Mouse (Mus musculus) neural tube, embryonic 10.5 days (tissue): ENCODE measurements around the gene Fgd2.
"Not testable (repeated sequence)": the region's sequence is repeated elsewhere in the genome, so short reads cannot be mapped to it uniquely, and the experiment has no call there.

Experiments used
- DNase-seq: peaks from one replicate; pipeline ENCODE4 v3.0.0-alpha.2; 2017; ENCODE audit warnings: low spot score; ENCODE audit errors: extremely low spot score

The Fgd2 gene

DNA sequence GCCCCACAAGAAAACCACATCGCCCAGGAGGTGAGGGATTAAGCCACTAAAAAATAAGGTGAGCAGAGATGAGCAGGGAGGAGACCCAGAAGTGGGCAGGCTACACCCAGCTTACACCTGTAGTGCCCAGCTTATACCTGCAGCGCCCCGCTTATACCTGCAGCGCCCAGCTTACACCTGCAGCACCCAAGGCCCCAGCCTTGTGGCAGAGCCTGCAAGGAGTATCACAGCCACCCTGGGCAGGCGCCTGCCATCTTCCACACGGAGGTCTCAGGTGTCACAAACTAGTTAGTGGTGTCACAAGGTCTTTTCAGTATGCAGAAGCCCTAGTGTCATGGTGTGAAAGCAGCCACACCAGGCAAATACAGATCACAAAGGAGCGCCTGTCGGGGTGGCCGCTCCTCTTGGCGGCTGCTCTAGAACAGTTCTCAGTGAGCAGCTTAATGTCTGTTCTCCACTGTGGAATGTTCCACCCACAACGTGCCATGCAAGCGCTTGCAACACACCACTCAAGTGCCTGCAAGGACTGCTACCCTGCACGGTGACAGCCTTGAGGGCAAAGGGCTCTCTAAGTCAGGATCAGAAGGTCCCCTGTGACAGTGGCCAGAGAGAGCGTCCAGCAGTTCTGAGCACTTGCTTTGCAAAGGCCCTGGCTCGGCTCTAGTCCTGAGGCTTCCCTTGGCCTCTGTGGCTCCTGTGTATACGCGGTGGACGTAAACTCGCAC lies 24.3 kb upstream of the Fgd2 start:
- DNase-seq: no peak

DNA sequence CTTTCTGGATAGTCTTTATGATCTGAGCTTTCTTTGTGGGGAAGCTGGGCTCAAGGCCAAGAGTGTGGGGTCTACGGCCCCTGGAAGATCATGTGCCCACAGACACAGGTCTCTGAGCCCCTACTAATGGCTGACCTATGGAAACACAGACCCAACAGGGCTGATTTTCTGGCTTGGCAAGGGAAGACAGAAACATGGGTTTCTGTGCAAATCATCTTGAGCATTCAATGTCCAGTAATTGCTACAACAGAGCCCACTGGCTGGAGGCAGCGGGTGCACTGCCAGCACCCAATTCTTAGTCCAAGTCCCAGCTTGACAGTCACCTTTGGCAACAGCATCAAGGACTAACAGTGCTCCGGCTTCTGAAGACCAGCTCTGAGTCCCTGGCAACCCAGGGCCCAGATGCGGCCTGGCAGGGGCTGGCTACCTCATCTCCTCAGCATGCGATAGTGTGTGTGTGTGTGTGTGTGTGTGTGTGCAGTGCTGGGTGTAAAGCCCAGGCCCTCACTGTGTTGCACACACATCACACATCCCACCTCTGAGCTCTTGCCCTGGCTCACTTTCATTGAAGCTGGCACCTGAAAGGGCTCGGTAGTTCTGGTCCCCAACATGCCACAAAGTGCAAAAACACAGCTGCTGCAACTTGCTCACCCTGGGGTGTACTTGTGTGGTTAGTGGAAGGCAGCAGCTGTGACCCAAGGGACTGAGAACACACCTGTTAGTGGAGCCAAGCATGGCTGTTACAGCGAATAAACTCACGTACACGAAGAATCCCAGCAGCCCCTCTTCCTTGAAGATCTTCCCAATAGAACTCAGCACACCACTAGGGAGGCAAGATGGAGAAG lies 22.5 kb upstream of the Fgd2 start:
- no peak for DNase-seq

DNA sequence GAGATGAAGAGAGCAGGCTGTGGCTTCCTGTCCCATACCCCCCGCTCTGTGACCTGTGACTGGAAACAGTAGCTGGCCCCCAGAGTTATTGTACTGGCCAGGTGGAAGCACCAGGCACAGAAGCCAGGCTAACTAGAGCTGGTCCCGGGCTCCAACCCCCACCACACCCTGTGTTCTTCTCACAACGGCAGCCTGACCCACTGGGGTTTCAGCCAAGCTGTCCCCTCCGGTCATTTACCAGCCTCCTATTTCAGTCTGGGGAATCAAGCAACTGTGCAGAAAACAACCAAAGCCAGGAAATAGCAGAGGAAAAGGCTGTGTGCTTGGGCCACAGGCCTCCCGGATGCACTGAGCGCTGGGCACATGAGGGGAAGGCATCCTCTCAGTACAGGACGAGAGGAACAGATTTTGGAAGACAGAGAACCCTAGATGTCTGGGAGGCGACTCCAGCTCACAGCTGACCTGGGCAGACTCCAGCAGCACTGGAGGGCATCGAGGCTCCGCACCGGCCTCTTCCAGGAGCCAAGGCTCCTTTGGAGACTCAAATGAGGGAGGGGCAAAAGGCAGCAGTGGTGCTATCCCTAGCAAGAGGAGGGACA lies 21.4 kb upstream of the Fgd2 start:
- no peak for DNase-seq

DNA sequence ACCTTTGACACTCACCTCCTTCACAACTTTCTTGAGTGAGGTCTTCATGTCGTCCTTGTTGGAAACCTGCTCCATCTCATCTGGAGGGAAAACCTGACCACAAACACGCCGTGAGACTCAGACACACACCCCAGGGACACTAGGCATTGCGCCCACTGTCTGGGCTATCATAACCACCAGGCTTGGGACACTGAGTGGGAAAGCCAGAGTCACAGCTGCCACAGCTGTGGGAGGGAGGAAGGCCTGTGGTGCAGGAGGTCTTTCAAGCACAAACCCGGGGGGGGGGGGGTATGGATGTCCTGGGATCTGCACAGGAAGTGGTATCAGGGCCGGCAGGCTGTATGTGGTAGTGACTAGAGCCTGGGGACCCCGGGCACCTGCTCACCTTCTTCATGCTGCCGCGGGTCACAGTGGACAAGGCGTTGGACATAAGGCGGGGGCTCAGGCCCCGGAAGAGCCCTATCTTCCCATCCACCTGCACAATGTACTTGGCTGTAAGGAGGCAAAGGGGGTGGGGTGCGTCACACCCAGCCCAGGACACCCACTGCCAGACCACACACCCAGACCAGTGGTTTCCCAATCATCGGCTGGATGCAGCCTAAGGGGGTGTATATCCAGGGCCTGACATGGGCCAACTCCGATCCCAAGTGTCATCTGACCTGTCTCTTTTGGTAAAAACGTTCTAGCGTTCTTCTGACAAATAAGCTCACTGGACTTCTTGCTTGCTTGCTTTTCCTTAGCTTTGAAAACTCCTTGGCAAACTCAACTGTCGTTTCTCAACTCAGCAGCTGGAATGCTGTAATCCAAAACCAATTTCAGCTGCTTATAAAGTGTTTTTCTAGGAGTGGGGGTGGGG lies 20.1 kb upstream of the Fgd2 start:
- DNase-seq: no peak

DNA sequence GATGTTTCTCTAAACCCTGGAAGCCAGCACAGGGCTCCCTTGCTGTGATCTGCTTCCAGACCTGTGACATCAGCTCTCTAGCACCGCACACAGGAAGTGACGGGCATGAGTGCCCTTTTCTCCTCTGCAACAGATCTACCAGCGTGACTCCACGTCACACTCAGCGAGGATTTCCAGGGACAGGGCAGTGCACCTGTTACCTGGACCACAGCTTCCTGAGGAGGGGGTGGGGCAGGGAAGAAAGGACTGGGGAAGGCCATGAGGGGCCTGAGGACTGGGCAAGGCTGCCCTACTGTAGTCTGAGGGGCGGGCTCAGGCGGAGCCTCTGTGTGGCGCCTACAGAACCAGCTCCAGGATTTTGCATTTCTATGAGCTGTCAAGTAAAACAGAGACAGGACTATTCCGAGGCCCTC lies 19.1 kb upstream of the Fgd2 start:
- no peak for DNase-seq

DNA sequence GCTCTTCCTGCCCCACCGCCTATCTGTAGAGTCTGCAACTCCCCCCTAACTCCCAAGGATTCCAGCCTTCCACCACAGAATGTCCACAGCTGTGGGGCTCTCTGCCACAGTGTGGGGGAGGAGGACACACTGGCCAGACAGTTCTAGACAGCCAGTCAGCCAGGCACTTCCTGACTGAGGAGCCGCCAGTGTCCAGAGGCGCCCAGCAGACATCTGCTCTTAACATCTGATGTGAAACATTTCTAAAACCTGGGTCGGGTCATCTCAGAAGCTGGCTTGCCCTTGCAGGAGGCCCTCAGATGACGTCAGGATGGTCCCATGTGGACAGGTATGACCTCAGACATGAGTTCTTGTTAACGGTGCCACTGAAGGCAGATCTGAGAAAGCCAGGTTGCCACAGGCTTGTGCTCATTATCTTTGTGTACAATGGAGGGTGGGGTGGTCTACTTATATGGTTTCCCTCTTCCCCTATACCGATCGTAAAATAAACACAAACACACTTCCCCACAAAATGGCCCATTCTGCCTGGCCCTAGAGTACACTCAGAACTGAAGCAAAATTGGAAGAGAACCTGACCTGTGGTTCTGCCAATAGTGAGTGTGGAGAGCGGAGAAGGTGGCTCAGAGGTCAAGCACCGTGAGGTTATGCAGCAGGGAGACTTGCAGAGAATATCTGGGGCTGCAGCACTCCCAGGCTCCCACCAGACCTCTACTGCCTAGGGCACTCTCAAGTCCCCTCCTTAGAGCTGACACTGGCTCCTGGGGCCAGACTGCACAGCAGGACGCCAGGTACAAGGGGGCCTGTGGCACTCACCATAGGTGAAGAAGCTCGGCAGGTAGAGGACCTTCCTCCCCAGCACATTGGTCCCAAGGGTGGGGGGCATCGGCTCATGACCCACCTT lies 18.5 kb upstream of the Fgd2 start:
- DNase-seq: peak; percentile 34

DNA sequence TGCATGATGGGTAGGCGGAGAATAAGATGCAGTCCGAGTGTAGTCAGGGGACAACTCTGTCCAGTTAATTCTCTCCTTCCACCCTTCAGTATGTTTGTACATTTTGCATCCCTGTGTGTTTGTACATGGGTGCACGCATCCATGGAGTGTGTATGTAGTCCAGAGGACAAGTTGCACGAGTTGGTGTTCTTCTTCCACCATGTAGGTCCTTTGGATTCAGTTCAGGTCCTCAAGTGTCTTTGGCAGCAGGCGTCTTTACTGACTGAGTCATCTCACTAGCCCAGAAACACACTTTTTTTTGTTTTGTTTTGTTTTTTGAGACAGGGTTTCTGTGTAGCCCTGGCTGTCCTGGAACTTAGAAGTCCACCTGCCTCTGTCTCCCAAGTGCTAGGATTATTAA lies 17.5 kb upstream of the Fgd2 start:
- DNase-seq: no peak

DNA sequence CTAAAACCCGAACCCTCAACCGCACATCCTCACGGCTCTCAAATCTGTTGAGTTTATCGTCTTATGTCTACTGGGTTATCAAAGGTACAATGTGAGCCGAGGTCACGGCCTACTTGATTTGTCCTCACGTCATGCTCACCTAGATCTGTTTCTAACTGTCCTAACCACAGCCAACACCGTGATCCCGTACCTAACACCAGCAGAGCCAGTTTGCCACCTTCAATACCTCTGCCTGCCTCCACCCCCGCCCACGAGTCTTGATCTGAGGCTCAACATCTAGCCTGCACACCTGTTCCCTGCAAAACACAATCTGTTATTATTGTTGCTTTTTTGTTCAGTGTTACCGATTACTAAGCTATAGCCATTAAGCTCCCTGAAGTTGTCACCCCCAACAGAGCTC lies 15.4 kb upstream of the Fgd2 start:
- DNase-seq: no peak

DNA sequence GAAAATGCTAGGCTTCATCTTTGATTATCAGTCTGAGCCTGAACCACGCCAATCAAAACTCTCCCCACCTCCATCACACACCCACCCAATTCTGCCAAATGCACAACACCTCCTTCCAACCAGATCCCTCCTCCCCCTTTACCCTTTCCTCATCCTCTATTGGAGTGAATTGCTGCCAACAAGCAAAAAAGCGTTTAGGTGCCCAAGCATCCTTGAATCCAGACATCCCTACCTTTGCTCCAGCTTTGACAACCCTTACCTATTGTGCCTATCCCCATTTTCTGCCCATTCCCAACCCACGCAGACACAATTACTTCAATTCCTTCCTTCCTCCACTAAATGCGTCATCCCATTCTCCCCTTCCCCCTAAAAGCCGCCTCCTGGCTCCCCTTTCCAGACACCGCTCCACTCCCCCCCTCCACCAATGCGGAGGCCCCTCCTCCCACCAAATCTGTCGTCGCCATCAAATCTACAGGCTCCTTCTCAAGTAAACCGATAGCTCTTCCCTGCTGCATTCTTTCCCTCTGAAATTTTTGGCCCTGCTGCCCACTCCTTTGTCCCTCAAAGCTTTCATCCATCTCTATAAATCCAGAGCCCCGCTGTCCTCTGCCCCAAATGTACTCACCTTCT lies 14.1 kb upstream of the Fgd2 start:
- peak; percentile 42 for DNase-seq

DNA sequence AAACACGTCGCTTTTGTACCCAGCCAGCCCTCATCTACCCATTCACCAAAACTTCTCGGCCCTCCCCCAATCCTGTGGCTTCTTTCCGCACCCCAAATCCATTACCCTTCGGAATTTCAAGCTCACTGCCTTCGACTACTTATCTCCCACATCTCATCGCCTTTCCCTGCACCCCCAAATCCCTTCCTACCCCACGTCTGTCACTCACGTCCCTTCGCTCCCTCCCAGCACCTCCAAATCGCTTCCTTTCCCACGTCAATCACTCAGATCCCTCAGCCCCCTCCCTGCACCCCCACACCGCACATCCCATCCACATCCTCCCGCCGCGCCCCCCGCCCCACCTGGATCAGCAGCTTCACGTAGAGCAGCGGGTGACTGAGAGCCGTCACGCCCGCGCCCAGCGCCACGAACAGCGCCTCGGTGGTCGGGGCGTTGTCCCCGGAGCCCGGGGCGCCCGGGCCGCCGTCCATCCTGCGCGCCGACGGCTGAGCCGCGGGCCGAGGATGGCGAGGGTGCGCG lies 13.5 kb upstream of the Fgd2 start:
- DNase-seq: no peak

DNA sequence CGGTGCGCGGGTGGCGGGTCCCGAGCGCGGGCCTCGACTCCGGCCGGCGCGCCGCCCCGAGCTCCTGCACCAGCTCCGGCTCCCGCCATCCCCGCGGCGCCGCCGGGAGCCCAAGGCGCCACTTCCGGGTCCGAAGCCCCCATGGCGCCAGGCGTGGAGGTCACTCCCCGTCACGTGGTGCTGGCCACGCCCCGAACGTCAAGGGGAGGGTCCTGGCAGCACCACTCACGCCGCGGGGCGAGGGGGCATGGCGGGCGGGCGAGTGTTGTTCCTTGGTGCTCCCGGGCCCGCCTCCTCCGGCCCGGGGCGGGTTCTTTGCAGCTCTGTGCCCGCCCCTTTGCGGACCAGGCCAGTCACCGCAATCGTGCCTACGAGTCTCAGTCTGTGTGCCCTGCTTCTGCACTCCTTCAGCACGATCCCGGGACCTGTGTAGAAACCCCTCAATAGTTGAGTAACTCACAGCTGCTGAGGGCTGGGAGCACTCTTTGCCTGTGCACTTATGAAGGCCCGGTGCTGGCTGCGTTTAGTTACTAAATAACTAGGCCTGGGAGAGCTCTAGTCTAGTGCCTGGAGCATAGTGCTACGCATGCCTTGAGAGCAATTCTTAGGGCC lies 13.0 kb upstream of the Fgd2 start, which contains the start of gene Mtch1:
Gene Mtch1, minus strand, starts transcription at position 290 of the 612 bp plus-strand sequence.
- peak; percentile 100 for DNase-seq

DNA sequence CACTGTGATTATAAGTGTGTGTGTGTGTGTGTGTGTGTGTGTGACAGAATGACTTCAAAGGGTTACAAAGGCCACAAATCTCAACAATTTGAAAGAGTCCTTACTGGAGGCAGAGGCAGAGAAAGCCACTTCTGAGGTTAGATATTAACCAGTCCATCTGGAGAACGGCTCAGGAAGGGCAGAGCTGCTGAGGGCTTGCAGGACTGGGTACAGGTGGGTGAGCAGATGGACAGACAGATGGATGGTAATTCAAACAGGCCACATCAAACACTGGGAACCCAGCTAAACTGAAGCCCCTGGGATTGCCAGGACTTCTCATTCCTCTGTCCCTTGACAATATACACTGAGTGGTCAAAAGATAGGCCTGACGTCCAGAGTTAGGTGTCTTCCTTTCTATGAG lies 11.7 kb upstream of the Fgd2 start:
- no peak for DNase-seq

DNA sequence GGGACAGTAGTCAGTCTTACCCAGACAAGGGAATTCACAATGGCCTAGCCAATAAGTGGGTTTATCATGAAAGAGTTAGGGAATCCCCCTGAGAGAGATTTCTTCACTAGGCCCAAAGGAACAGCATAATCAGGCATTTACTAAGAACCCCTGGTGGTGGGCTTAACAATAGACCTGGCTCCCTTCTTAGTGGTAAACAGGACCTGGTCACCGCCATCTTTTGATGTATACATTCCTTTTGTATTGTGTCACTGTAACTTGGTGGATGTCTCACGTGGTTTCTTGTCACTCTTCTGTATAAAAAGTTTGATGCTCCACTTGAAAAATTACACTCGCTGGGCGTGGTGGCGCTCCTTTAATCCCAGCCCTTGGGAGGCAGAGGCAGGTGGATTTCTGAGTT lies 9.7 kb upstream of the Fgd2 start:
- not testable (repeated sequence) for DNase-seq

DNA sequence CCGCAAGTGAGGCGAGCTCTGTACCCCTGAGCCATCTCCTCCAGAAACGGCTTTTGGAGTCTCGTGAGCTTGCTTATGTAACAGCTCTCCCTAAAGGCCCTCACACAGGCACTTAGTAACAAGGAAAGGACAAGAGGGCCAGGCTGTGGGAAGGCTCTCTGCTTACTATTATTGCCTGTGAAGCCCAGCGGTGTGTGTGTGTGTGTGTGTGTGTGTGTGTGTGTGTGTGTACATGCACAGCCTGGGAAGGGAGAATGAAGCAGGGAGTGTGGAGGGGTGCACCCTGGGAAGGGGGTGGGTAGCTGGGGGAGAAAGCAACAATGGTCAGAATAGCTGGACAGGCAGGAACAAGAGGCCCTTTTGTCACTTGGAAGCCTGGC lies 5.3 kb upstream of the Fgd2 start:
- no peak for DNase-seq

DNA sequence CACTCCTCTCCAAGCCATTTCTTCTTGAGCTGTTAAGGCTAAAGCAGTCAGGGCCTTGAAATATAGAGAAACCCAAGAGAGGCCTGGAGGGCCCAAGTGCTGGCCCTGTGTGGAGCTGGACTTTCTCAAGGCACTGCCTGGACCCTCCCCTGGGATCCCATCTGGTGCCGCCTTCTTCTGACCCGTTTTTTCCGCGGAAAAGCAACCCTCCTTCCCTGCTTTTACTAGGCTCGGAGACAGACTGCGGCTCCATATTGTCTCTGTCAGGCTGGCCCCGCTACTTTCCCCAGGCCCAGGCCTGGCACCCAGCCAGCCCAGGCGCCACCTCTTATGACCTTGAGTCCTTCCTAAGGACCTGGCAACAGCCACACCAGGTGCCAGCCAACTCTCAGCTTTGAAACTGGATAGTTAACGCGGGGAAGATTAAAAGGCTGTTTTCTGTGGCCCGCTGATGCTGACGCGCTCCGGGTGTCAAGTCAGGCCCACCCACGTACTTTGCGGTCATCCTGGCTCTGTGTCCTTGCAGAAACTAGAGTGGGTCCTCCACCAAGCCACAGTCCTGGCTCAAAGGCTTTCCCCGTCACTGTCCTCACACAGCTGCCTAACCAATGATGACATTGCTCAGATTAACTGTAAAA lies 4.8 kb upstream of the Fgd2 start:
- peak; percentile 62 for DNase-seq

DNA sequence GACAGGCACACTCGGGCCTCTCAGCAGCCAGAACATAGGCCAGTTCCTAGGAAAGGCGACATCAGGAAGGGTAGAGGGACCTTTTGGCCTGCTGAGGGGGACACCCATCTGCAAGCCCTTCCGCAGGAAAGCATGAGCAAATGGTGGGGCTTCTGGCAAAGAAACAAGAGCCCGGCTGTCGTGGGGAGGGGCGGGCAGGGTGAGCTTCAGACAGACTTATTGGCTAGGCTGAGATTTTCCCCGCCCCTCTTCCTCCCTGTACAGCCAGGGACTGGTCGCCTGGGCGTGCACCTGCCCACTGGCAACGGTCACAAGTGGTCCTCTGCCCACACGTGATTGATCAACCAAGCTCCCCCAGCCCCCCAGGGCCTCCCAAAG lies 4.2 kb upstream of the Fgd2 start:
- peak; percentile 79 for DNase-seq

DNA sequence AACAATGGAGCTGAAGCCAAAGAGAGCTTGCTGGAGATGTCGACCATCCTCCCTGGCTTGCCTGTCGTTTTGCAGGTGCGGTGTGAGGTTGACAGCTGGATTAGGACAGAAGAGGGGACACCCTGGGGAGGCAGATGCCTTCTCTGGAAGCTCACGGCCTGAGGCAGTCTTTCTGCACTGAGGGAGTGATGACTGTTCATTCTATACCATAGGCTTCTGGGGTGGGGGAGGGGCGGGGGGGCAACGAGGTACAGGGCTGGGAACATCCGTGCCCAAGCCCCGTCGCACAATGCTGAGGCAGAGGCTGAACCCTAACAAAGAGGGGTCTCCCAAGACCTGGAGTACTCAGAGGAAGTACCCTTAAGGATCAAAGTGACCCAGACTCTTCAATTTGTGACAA lies 3.8 kb upstream of the Fgd2 start:
- DNase-seq: no peak

DNA sequence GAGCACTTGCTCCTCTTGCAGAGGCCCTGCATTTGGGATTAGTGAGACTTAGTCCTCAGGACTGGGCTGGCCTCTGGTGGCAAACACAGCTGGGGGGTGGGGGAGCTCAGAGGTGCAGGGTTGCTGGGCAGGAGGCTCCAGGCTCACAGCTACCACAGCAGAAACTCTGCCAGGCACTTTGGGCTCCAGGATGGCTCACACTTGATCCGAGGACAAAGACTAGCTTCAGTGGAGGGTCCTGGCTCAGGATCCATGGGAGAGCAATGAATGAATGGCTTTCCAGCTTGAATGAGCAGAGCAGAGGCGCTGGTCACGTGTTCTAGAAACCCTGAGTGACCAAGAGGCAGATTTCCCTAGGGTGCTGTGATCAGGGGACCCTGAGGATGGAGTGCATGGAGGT lies 1.8 kb upstream of the Fgd2 start:
- no peak for DNase-seq
